Mouse (Mus musculus): ENCODE measurements at regions not wholly inside any gene's neighbourhood (a gene's known extent, or its start where the extent isn't known, plus 50 kb on each side); places are given as distances from the start of the nearest gene placed in this dataset.

DNA sequence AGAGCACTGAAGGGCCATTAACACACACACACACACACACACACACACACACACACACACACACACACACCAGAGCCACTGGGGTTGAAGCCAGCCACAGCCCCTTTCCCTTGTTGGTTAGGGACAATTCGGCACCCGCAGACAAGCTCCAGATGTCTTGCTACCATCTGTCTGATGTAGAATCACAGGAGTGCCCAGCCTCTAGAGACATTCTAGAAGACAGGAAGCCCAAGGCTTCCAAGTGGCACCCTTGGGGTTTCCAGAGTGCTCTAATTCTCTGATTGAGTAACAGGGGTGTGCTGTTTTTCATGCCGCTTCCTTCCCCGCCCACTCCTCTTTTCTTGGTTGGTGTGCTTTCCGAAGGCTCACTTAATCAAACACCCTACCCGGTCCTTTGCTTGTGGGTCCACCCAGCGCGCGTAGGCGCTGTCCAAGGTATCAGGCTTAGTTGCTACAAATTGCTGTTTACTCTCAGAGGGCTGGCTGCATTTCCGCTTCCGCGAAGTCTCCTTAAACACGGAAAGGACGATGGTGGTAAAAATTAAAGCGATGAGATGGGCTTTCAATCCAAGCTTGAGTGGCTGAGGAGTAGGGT lies 59.5 kb upstream of the Zbtb18 start:
- WGBS: 10% methylated on average over 16 of the region's 16 CpGs
- no peak for ATAC-seq (ENCODE audit: low read depth)

DNA sequence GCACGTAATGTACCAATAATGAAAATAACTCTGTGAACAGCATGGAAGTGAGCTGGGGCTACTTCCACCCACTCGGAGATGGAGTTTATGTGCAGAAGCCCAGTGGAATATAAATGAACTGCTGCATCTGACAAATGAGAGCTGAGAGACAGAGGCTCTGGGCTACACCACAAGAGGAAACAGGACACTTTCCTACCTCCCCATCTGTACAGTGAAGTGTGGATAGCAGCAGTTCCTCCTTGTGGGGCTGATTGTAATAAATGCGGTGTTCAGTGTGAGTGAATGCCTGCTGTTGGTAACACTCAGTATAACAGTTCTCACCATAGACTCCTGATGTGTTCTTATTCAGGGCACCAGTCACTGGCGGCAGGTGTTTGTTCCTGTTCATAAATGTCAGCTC lies 60.0 kb upstream of the Zbtb18 start:
- ATAC-seq (ENCODE audit: low read depth): no peak
- H3K9me3 ChIP-seq (ENCODE audit: control insufficient read depth, low read length): no peaks in the 10 kb centered on the region
- WGBS: 74% methylated on average over 4 of the region's 4 CpGs
- H3K27ac ChIP-seq (ENCODE audit: low read length): no peak overlapping the region
- H3K4me1 ChIP-seq (replicated peaks; ENCODE audit: control insufficient read depth, insufficient read depth, low read length): no peaks in the 10 kb centered on the region
- H3K4me2 ChIP-seq (ENCODE audit: low read depth, low read length): no peak overlapping the region
- no peak overlapping the region for H3K4me3 ChIP-seq (ENCODE audit: low read length)
- H3K27me3 ChIP-seq (ENCODE audit: control insufficient read depth, insufficient read depth, low read depth, low read length): no peaks in the 10 kb centered on the region
- H3K9ac ChIP-seq (ENCODE audit: low read length): no peak overlapping the region
- H3K36me3 ChIP-seq (ENCODE audit: control insufficient read depth, insufficient read depth, low read length): no peaks in the 10 kb centered on the region

More for the DNA sequence above, 59.5 kb upstream of the Zbtb18 start:
- H3K4me1 ChIP-seq (replicated peaks; ENCODE audit: control insufficient read depth, insufficient read depth, low read length): no peaks in the 10 kb centered on the region
- no peaks in the 10 kb centered on the region for H3K27me3 ChIP-seq (ENCODE audit: control insufficient read depth, insufficient read depth, low read depth, low read length)
- no peak overlapping the region for H3K4me3 ChIP-seq (ENCODE audit: low read length)
- H3K4me2 ChIP-seq (ENCODE audit: low read depth, low read length): no peak overlapping the region
- H3K9ac ChIP-seq (ENCODE audit: low read length): no peak overlapping the region
- no peaks in the 10 kb centered on the region for H3K36me3 ChIP-seq (ENCODE audit: control insufficient read depth, insufficient read depth, low read length)
- H3K9me3 ChIP-seq (ENCODE audit: control insufficient read depth, low read length): no peaks in the 10 kb centered on the region
- no peak overlapping the region for H3K27ac ChIP-seq (ENCODE audit: low read length)

DNA sequence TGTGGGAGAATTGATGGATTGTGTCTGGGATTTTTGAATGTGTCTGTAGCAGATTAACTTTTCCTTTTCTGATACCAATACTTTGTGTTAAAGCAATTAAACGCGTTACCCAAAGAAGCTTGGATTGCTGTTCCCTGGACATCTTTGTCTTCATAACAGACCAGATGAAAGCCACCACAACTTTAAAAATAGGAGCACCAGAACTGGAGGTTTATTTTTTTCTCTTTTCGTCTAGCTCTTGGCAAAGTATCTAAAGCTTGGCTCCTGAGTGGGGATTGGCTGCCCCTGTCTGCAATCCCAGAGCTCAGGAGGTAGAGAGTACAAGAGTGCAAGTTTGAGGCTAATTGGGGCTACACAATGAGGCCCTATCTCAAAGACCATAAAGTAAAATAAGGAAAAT lies 64.0 kb upstream of the Zbtb18 start:
- Histone ChIP-seq H3K4me2 (ENCODE audit: low read depth, low read length) (no peak overlapping the region), H3K9me3 (ENCODE audit: control insufficient read depth, low read length) (no peaks in the 10 kb centered on the region), H3K27ac (ENCODE audit: low read length) (no peak overlapping the region), H3K4me3 (ENCODE audit: low read length) (no peak overlapping the region), H3K27me3 (ENCODE audit: control insufficient read depth, insufficient read depth, low read depth, low read length) (no peaks in the 10 kb centered on the region), H3K4me1 (replicated peaks; ENCODE audit: control insufficient read depth, insufficient read depth, low read length) (0 out of 2 replicates have a peak, but pooled peaks cover 3% of the 10 kb centered on the region), H3K36me3 (ENCODE audit: control insufficient read depth, insufficient read depth, low read length) (no peaks in the 10 kb centered on the region), H3K9ac (ENCODE audit: low read length) (no peak overlapping the region)
- 80% methylated on average over 3 of the region's 3 CpGs for WGBS
- no peak for ATAC-seq (ENCODE audit: low read depth)

DNA sequence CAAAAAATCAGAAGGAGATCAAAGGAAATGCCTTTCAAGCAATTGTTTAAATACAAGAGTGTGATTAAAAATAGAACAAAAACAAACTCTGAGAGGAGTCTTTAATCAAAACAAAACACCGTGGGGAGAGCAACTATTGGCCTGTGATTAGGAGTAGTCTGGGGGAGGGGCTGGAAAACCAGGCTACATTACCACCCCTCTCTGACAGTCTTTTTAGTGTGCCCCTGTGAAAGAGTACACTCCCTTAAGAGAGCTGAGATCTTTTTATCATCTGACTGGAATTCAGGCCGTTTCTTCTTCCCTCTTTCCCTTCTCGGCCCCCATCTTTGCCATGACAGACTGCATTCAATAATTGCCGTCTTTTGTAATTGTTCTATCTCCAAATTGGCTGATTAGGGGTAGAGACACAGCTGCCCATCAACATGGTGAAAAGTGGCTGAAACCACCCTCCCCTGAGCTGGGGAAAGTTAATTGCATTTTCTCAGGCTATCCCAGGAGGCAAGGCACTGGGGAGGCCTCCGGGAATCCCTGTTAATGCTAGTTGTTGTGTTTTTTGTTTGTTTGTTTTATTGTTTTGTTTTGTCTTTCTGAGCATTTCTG lies 68.8 kb upstream of the Zbtb18 start:
- Histone ChIP-seq H3K36me3 (ENCODE audit: control insufficient read depth, insufficient read depth, low read length) (no peaks in the 10 kb centered on the region), H3K4me3 (ENCODE audit: low read length) (no peak overlapping the region), H3K27me3 (ENCODE audit: control insufficient read depth, insufficient read depth, low read depth, low read length) (no peaks in the 10 kb centered on the region), H3K4me2 (ENCODE audit: low read depth, low read length) (no peak overlapping the region), H3K9me3 (ENCODE audit: control insufficient read depth, low read length) (no peaks in the 10 kb centered on the region), H3K27ac (ENCODE audit: low read length) (no peak overlapping the region), H3K4me1 (replicated peaks; ENCODE audit: control insufficient read depth, insufficient read depth, low read length) (0 out of 2 replicates have a peak, but pooled peaks cover 5% of the 10 kb centered on the region), H3K9ac (ENCODE audit: low read length) (no peak overlapping the region)
- ATAC-seq (ENCODE audit: low read depth): no peak
- 21% methylated on average over 5 of the region's 5 CpGs for WGBS

DNA sequence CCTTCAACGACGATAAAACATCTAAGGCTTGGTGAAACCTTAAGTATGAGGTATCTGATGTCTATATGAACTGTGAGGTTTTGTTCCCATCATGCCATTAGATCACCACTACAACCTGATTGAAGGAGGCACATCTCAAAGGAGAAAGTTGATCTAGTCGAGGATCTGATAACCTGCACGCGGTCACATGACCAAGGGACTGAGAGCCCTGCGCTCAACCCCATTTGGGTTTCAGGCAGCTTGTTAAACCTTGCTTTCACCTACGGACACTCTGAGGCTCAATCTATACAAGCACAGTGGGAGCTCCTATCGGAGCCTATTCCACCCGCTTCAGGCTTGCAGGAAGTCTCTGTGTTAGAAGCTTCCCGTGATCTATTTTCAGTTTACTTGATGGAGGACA lies 70.1 kb upstream of the Zbtb18 start:
- H3K4me3 ChIP-seq (ENCODE audit: low read length): no peak overlapping the region
- H3K4me1 ChIP-seq (replicated peaks; ENCODE audit: control insufficient read depth, insufficient read depth, low read length): 0 out of 2 replicates have a peak, but pooled peaks cover 5% of the 10 kb centered on the region
- 56% methylated on average over 10 of the region's 10 CpGs for WGBS
- no peak for ATAC-seq (ENCODE audit: low read depth)
- no peaks in the 10 kb centered on the region for H3K36me3 ChIP-seq (ENCODE audit: control insufficient read depth, insufficient read depth, low read length)
- H3K9me3 ChIP-seq (ENCODE audit: control insufficient read depth, low read length): no peaks in the 10 kb centered on the region
- no peaks in the 10 kb centered on the region for H3K27me3 ChIP-seq (ENCODE audit: control insufficient read depth, insufficient read depth, low read depth, low read length)
- H3K27ac ChIP-seq (ENCODE audit: low read length): no peak overlapping the region
- H3K4me2 ChIP-seq (ENCODE audit: low read depth, low read length): no peak overlapping the region
- H3K9ac ChIP-seq (ENCODE audit: low read length): no peak overlapping the region

DNA sequence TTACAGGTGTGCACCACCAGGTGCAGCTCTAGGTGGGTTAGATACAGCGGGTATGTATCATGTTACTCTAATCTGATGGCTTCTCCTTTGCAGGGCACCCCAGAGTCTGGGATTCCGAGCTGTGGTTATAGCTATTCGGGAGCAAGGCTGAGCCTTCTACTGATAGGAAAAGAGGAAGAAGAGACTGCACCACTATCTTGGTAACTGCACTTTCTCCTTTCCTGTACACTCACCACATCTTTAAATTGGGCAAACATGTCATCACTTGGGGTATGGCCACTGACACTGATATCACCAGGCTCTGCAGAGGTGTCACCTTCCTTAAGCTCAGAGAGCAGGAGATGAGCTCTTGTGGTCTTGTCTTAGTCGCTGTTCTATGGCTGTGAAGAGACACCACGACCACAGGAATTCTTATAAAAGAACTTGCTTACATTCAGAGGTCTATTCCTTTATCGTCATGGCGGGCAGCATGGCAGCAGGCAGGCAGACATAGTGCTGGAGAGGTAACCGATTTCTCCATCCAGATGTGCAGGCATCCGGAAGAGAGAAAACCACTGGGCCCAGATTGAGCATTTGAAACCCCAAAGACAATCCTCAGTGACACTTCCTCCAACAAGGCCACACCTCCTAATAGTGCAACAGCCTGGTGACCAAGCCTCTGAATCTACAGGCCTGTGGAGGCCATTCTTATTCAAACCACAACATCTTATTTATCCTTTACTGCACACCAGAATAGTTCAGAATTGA lies 74.1 kb upstream of the Zbtb18 start:
- 83% methylated on average over 9 of the region's 9 CpGs for WGBS

DNA sequence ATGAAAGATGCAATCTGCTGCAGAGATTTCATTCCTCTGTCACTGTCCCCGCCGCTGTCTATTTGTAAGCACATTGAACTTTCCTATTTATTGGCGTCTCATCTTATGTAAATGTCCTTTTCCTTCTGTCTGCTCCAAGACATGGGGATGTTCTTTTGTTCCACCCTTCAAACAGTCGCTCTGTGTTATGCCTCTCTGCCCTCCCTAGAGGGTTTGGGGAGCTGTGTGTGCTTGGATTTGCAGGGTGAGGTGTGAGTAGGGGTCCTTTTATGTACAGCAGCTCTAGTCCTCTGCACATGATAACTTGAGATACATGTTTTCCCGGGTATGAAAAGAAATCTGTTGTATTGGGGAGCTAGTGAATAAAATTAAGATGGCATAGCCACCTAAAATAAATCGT lies 75.2 kb upstream of the Zbtb18 start:
- no peaks in the 10 kb centered on the region for H3K27me3 ChIP-seq (ENCODE audit: control insufficient read depth, insufficient read depth, low read depth, low read length)

More for the DNA sequence above, 74.1 kb upstream of the Zbtb18 start:
- Histone ChIP-seq H3K4me2 (ENCODE audit: low read depth, low read length) (no peak overlapping the region), H3K4me1 (replicated peaks; ENCODE audit: control insufficient read depth, insufficient read depth, low read length) (0 out of 2 replicates have a peak, but pooled peaks cover 2% of the 10 kb centered on the region), H3K9me3 (ENCODE audit: control insufficient read depth, low read length) (no peaks in the 10 kb centered on the region), H3K27me3 (ENCODE audit: control insufficient read depth, insufficient read depth, low read depth, low read length) (no peaks in the 10 kb centered on the region), H3K36me3 (ENCODE audit: control insufficient read depth, insufficient read depth, low read length) (no peaks in the 10 kb centered on the region), H3K9ac (ENCODE audit: low read length) (no peak overlapping the region), H3K4me3 (ENCODE audit: low read length) (no peak overlapping the region), H3K27ac (ENCODE audit: low read length) (no peak overlapping the region)
- no peak for ATAC-seq (ENCODE audit: low read depth)

DNA sequence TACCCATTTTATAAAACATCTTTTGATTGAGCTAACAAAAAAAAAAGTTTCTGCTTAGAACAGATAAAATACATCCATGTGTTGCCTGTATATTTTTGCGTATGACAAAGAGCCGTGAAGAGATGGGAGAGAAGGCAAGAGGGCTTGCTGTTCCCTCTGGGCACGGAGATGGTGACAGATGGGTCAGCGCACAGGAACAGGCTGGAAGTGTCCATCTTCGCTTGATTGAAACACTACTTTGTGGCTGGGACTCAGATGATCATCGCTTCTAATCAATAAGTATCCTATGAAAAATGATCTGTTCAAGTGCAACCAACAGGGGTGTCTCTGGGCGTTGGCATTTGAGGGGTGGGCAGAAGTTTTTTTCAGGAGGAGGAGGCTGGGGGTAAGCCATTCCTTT lies 75.7 kb upstream of the Zbtb18 start:
- H3K27ac ChIP-seq (ENCODE audit: low read length): no peak overlapping the region
- no peaks in the 10 kb centered on the region for H3K9me3 ChIP-seq (ENCODE audit: control insufficient read depth, low read length)
- ATAC-seq (ENCODE audit: low read depth): no peak
- H3K4me1 ChIP-seq (replicated peaks; ENCODE audit: control insufficient read depth, insufficient read depth, low read length): no peaks in the 10 kb centered on the region
- H3K27me3 ChIP-seq (ENCODE audit: control insufficient read depth, insufficient read depth, low read depth, low read length): no peaks in the 10 kb centered on the region
- no peak overlapping the region for H3K4me2 ChIP-seq (ENCODE audit: low read depth, low read length)
- H3K36me3 ChIP-seq (ENCODE audit: control insufficient read depth, insufficient read depth, low read length): no peaks in the 10 kb centered on the region
- no peak overlapping the region for H3K9ac ChIP-seq (ENCODE audit: low read length)
- 75% methylated on average over 7 of the region's 7 CpGs for WGBS
- no peak overlapping the region for H3K4me3 ChIP-seq (ENCODE audit: low read length)

More for the DNA sequence above, 75.2 kb upstream of the Zbtb18 start:
- ATAC-seq (ENCODE audit: low read depth): no peak
- Histone ChIP-seq H3K4me3 (ENCODE audit: low read length) (no peak overlapping the region), H3K27ac (ENCODE audit: low read length) (no peak overlapping the region), H3K9ac (ENCODE audit: low read length) (no peak overlapping the region), H3K36me3 (ENCODE audit: control insufficient read depth, insufficient read depth, low read length) (no peaks in the 10 kb centered on the region), H3K4me1 (replicated peaks; ENCODE audit: control insufficient read depth, insufficient read depth, low read length) (no peaks in the 10 kb centered on the region), H3K9me3 (ENCODE audit: control insufficient read depth, low read length) (no peaks in the 10 kb centered on the region), H3K4me2 (ENCODE audit: low read depth, low read length) (no peak overlapping the region)
- WGBS: 66% methylated on average over 6 of the region's 6 CpGs

DNA sequence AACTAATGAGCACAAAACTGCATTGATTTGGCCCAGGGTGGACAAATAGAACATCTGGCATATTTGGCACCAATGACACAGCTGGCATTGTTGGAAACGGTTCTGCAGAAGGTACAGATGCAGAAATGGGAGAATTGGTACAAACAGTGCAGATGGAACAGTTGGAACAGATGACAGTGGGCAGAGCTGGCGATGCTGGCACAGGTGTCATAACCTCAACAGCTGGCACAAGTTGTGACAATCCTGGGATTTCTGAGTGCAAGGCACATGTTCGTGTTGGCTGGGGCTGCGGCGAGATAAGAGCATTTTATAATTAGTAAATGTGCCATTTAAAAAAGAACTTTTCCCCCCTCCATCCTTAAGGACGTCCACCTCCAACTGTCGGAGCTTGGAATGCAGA lies 77.8 kb upstream of the Zbtb18 start:
- Histone ChIP-seq H3K9me3 (ENCODE audit: control insufficient read depth, low read length) (no peaks in the 10 kb centered on the region), H3K4me2 (ENCODE audit: low read depth, low read length) (no peak overlapping the region), H3K27me3 (ENCODE audit: control insufficient read depth, insufficient read depth, low read depth, low read length) (no peaks in the 10 kb centered on the region), H3K9ac (ENCODE audit: low read length) (no peak overlapping the region), H3K27ac (ENCODE audit: low read length) (no peak overlapping the region), H3K4me3 (ENCODE audit: low read length) (no peak overlapping the region), H3K36me3 (ENCODE audit: control insufficient read depth, insufficient read depth, low read length) (no peaks in the 10 kb centered on the region), H3K4me1 (replicated peaks; ENCODE audit: control insufficient read depth, insufficient read depth, low read length) (no peaks in the 10 kb centered on the region)
- 70% methylated on average over 7 of the region's 7 CpGs for WGBS
- ATAC-seq (ENCODE audit: low read depth): no peak
